Mouse (Mus musculus): ENCODE measurements around the gene Lama5.

Gene Lama5

GRCm38 (mm10) chr2:180255701-180256100, 30.0 kb upstream of the Lama5 start:
- in situ Hi-C loops (cut with MboI; ENCODE audit: low sequenced_read_pairs) = no loop called here

GRCm38 (mm10) chr2:180254436-180255209, 29.0 kb upstream of the Lama5 start:
- in situ Hi-C loops (cut with MboI; ENCODE audit: low sequenced_read_pairs) = no loop called here

GRCm38 (mm10) chr2:180251838-180252237, 26.2 kb upstream of the Lama5 start:
- in situ Hi-C loops (cut with MboI; ENCODE audit: low sequenced_read_pairs) = no loop called here

- in situ Hi-C loops (cut with MboI; ENCODE audit: low sequenced_read_pairs) = no loop called here
Observed at GRCm38 (mm10) chr2:180250930-180251611, 25.4 kb upstream of the Lama5 start.

- in situ Hi-C loops (cut with MboI; ENCODE audit: low sequenced_read_pairs) = no loop called here
Observed at GRCm38 (mm10) chr2:180248947-180249660, 23.4 kb upstream of the Lama5 start.

- in situ Hi-C loops (cut with MboI; ENCODE audit: low sequenced_read_pairs) = no loop called here
Observed at GRCm38 (mm10) chr2:180247916-180248315, 22.3 kb upstream of the Lama5 start.

GRCm38 (mm10) chr2:180243108-180243507, 17.4 kb upstream of the Lama5 start:
- in situ Hi-C loops (cut with MboI; ENCODE audit: low sequenced_read_pairs) = no loop called here

- in situ Hi-C loops (cut with MboI; ENCODE audit: low sequenced_read_pairs) = no loop called here
Observed at GRCm38 (mm10) chr2:180238591-180238990, 12.9 kb upstream of the Lama5 start.

- in situ Hi-C loops (cut with MboI; ENCODE audit: low sequenced_read_pairs) = no loop called here
Observed at GRCm38 (mm10) chr2:180237601-180238345, 12.1 kb upstream of the Lama5 start.

GRCm38 (mm10) chr2:180236930-180237329, 11.3 kb upstream of the Lama5 start:
- in situ Hi-C loops (cut with MboI; ENCODE audit: low sequenced_read_pairs) = no loop called here

GRCm38 (mm10) chr2:180236500-180236899, 10.8 kb upstream of the Lama5 start:
- in situ Hi-C loops (cut with MboI; ENCODE audit: low sequenced_read_pairs) = no loop called here

- in situ Hi-C loops (cut with MboI; ENCODE audit: low sequenced_read_pairs) = no loop called here
Observed at GRCm38 (mm10) chr2:180235788-180236187, 10.1 kb upstream of the Lama5 start.

- in situ Hi-C loops (cut with MboI; ENCODE audit: low sequenced_read_pairs) = no loop called here
Observed at GRCm38 (mm10) chr2:180234980-180235379, 9.3 kb upstream of the Lama5 start.

- in situ Hi-C loops (cut with MboI; ENCODE audit: low sequenced_read_pairs) = no loop called here
Observed at GRCm38 (mm10) chr2:180234353-180234752, 8.7 kb upstream of the Lama5 start.

GRCm38 (mm10) chr2:180233101-180233904, 7.6 kb upstream of the Lama5 start:
- in situ Hi-C loops (cut with MboI; ENCODE audit: low sequenced_read_pairs) = no loop called here

- in situ Hi-C loops (cut with MboI; ENCODE audit: low sequenced_read_pairs) = no loop called here
Observed at GRCm38 (mm10) chr2:180230482-180230881, 4.8 kb upstream of the Lama5 start.

- in situ Hi-C loops (cut with MboI; ENCODE audit: low sequenced_read_pairs) = no loop called here
Observed at GRCm38 (mm10) chr2:180229129-180229528, 3.5 kb upstream of the Lama5 start.

- in situ Hi-C loops (cut with MboI; ENCODE audit: low sequenced_read_pairs) = no loop called here
Observed at GRCm38 (mm10) chr2:180228592-180228991, 2.9 kb upstream of the Lama5 start.

GRCm38 (mm10) chr2:180228060-180228458, 2.4 kb upstream of the Lama5 start:
- in situ Hi-C loops (cut with MboI; ENCODE audit: low sequenced_read_pairs) = no loop called here
